Mouse (Mus musculus): ENCODE measurements around the gene Ube2g2. TPM values are rescaled to one million over a fixed set of nuclear protein-coding genes. Genes with fewer than 3 reads are reported as not detected.

Gene Ube2g2
- polyA plus RNA-seq, 2 experiments from 2014 or later: 36.5 to 39.3 TPM

DNA sequence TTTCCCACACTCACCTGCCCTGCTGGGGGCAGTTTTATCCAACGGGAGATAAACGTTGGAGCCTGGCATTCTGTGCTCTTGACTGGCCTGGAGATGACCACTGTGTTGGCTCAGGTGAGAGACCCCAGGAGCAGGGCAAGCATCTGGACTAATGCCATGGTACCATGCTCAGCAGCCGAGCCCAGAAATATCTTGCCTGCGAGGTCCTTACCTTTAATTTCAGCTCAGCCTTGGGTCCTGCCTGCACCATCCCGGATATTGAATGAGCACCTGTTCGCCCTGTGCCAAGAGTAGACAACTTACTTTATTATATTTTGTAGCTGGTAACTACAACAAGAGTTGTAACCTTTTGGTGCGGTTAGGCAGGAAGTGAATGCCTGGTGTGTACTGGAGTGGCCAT is 15.2 kb upstream of the Ube2g2 start:
- ATAC-seq: peak; percentile 70

DNA sequence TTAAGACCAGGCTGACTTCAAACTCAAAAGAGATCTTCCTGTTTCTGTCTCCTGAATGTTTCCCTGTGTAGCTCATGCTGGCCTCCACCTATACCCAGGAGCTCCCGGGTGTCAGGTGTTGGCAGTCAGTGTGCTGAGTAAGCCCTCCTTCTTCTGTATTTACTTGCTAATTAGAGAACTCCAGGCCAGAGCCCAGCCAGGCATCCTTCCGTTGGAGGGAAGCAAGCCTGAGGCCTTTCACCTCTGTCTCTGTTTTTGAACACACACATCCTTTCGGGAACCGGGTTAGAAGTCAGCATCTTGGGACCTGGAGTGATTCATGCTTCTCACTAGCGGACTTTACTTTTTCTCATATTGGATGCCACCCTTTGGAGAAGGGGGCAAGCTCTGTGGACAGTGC is 14.6 kb upstream of the Ube2g2 start:
- no peak for ATAC-seq

DNA sequence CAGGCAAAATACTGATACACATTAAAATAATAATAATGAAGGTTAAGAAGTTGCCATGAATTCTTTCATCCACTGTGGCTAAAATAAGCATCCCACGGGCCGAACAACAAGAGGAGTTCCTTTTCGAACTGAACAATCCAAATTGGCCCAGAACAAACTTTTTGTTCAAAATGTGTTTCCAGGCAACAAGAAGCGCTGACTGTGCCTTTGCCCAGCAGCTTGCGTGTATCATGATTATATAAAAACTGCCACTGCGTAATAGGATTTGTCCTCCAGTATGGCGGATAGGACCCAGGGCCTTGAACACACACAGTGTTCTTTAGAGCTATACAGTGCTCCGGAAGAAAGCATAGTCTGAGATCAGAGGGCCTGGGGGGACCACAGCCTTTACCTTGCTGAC is 13.5 kb upstream of the Ube2g2 start:
- ATAC-seq: no peak

DNA sequence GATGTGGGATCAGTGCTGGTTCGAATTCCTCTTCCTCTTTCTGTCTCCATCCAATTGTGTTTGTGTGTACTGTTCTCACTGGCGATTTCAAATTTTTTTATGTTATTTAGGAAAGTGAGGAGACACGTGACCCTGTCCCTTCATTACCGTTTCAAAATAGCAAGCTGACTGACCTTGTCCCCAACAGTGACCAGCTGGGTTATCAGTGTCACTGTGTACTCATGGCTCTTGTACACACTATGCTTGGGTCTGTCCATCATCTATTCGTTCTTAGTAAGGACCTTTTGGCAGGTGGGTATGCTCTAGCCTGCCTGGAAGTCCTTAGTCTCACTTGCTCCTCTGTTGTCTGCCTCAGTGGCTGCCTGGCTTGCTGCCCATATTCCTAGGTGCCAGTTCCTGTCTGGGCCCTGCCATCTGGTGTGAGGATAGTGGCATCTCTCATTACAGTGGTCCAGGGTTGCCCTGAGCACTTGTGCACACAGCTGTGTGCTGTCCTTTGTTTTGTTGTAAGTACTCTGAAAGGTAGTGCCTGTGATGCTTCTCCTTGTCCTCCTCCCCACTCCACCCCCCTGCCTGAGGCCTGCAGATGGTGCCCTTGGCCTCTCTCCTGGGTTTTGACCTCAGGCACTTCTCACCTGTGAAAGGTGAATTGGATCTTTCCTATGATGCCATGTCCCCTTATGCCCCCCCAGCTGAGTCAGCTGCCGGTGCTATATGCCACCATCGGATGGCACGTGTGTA is 11.7 kb upstream of the Ube2g2 start:
- no peak for ATAC-seq

DNA sequence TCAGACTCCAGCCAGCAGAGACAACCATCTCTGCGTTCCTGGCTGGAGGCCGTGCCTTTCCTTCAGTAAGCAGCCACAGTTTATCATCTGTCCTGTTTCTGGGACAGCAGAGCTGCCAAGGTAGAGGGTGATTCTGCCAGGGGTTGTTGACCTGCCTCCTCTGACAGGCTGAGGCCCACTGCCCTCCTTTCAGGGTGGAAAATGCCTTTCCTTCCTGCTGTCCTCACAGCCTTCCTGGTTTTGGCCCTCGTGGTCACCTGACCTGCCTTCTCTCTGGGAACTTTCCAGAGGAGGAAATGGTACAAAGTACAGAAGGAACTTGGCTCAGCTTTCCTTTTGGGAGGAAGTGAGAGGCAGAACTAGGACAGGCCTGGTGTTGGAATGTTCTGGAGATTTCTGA is 8.7 kb upstream of the Ube2g2 start:
- ATAC-seq: no peak

GRCm38 (mm10) chr10:77615647-77616046 is 6.4 kb upstream of the Ube2g2 start:
- ATAC-seq: no peak

- ATAC-seq: no peak
Observed at GRCm38 (mm10) chr10:77616166-77616565, 5.9 kb upstream of the Ube2g2 start.

GRCm38 (mm10) chr10:77616926-77617325 is 5.1 kb upstream of the Ube2g2 start:
- ATAC-seq: no peak

- no peak for ATAC-seq
Observed at GRCm38 (mm10) chr10:77621546-77621945, 529 bp upstream of the Ube2g2 start.

DNA sequence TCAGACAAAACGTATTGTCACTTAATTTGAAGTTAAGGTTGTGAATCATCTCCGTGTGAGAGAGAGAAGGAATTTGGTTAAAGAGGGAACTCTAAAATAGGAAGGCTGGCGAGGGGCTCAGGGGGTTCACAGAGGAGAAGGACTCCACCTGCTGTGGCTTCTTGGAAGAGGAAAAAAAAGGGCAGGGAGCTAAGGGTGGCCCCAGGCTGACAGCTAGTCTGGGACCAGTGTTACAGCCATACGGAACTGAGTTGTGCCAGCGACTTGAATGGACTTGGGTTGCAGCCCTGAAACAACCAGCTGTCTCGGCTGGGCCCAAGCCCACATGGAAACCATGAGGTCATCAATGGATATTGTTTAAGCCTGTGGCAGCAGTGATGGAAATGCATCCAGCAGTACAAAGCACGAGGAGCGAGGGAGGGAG is 1.0 kb downstream of the Ube2g2 start:
- ATAC-seq: no peak

- no peak for ATAC-seq
Observed at GRCm38 (mm10) chr10:77623639-77624400, 1.7 kb downstream of the Ube2g2 start.

- no peak for ATAC-seq
Observed at GRCm38 (mm10) chr10:77624570-77624995, 2.5 kb downstream of the Ube2g2 start.

GRCm38 (mm10) chr10:77626036-77626435 is 4.0 kb downstream of the Ube2g2 start:
- ATAC-seq: no peak

- ATAC-seq: no peak
Observed at GRCm38 (mm10) chr10:77626591-77626990, 4.5 kb downstream of the Ube2g2 start.

GRCm38 (mm10) chr10:77627497-77627896 is 5.4 kb downstream of the Ube2g2 start:
- peak; percentile 81 for ATAC-seq

- ATAC-seq: no peak
Observed at GRCm38 (mm10) chr10:77629163-77629562, 7.1 kb downstream of the Ube2g2 start.

GRCm38 (mm10) chr10:77629970-77630369 is 7.9 kb downstream of the Ube2g2 start:
- ATAC-seq: no peak

DNA sequence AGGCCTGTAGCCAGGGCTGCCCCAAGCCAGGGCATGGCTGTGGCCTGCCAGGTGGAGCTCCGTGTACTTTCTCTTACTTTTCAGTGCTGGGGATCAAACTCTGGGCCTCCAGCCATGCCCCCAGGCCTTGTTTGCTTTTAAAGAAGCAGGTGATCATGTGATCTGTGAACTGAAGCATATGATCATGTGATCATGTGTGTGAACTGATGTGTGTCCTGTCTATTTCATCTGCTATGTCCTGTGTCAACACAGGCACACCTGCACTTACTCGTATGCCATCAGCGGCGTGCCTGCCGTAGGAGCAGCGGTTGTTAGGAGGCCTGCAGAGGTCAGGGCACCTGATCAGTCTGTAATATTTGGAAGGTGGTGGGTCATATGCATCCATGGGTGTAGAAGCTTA is 11.9 kb downstream of the Ube2g2 start:
- no peak for ATAC-seq

- ATAC-seq: no peak
Observed at GRCm38 (mm10) chr10:77634452-77635231, 12.6 kb downstream of the Ube2g2 start.

DNA sequence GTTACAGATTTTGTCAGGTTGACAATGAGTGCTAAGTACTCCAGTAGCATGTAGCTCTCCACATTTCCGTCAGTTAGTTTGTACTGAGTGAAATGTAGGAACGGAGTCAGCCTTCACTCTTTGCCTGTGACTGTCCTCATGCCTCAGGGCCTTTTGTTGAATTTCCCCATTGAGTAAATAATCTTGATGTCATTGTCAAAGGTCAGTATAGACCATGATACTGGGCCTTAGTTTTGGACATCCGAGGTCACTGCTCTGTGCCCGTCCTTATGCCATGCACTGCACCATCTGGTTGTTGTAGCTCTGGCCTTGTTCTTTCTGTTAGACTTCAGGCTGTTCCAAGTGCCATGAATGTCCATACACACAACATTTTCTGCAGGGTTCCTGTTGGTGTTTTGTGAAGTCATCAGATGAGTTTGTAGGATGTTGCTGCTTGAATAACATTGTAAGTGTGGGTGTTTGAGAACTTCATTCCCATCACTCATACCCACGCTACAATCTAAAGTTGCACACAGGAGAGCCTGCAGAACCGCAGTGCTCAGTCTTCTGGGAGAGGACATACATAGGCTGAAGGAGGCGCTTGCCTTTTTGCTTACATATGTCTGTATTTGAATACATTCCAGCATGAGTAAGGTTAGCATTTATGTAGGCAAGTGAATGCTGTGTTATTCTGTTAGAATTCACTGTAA is 14.3 kb downstream of the Ube2g2 start:
- ATAC-seq: no peak

DNA sequence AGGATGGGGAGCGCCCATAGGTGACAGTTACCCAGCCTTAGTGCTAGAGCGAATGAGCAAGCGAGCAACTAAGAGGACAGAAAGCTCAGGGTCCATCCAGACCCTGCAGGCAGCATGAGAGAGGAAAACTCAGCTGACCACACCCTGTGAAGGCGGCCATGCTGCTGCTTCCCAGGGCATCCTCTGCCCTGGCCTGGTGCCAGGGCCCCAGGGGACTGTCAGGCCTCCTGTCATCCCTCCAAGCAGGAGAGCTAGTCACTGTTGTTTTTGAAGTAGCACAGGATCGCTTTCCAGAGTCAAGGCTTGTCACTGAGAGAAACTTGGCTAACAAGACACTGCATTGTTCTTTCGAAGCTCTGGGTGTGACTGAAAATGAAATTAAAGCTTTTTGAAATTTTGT is 16.9 kb downstream of the Ube2g2 start:
- no peak for ATAC-seq

DNA sequence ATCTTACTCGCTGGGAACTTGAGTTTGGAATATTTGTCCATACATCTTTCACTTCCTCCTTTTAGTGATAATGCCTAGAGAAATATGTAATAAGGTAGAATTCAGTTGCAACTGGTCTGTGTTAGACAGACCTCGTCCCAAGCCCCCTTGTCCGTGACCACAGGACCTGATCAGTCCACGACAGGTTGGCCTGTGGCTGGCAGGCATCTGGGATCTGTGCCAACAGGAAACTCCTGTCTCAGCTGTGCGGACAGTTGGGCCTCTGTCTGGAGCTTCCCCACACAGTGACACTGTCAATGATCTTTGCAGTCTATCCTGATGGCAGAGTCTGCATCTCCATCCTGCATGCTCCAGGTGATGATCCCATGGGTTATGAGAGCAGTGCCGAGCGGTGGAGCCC is 21.1 kb downstream of the Ube2g2 start:
- no peak for ATAC-seq

GRCm38 (mm10) chr10:77645571-77645970 is 23.5 kb downstream of the Ube2g2 start:
- no peak for ATAC-seq
